In genomic region chr12:17544209-17545106, GRCm38 (mm10) we compare ENCODE assay signal across 7 mouse cellular contexts. TPM values are rescaled to one million over a fixed set of nuclear protein-coding genes. Genes with fewer than 3 reads are reported as not detected.
DNase-seq lines count a peak whose midpoint lies in the region; ATAC-seq and TF ChIP-seq lines count a peak whose summit lies in the region.

Odc1 (plus strand) TSS chr12:17544794.

- ATAC-seq in intestine, postnatal 0 days: peak; percentile 98
- peak; percentile 97 for ATAC-seq in midbrain, embryonic 12.5 days (ENCODE audit: low FRiP score, low read depth)

- H3K4me1 ChIP-seq in intestine, postnatal 0 days (replicated peaks; ENCODE audit: control insufficient read depth, insufficient read depth, low read length): peaks cover 9% of the 10 kb centered on the region; the same call in 1 of the 2 replicates
- H3K4me1 ChIP-seq in midbrain, embryonic 12.5 days: peaks cover 16% of the 10 kb centered on the region
- H3K4me1 ChIP-seq in small intestine, adult 2 months (ENCODE audit: control insufficient read depth, insufficient read depth, insufficient read length, low read length): peaks cover 7% of the 10 kb centered on the region

- peaks cover 25% of the 10 kb centered on the region for H3K36me3 ChIP-seq in intestine, postnatal 0 days (ENCODE audit: control insufficient read depth, insufficient read depth)
- H3K36me3 ChIP-seq in midbrain, embryonic 12.5 days: peaks cover 26% of the 10 kb centered on the region
- peaks cover 18% of the 10 kb centered on the region for H3K36me3 ChIP-seq in small intestine, adult 2 months (ENCODE audit: control insufficient read depth, insufficient read depth, low read length)

- H3K27ac ChIP-seq in intestine, postnatal 0 days (ENCODE audit: low read depth, low read length): peak within 1 kb of the TSS; percentile 91
- H3K27ac ChIP-seq in midbrain, embryonic 12.5 days (replicated peaks): peak within 1 kb of the TSS; percentile 96
- peak within 1 kb of the TSS; percentile 62 for H3K27ac ChIP-seq in small intestine, adult 2 months (ENCODE audit: insufficient read depth, low read depth, low read length)

- TF ChIP-seq CTCF in intestine, postnatal 0 days (IDR thresholded peaks at IDR 0.05; ENCODE audit: low read depth): peak; percentile 54
- TF ChIP-seq CTCF in small intestine, adult 2 months (IDR thresholded peaks at IDR 0.05; ENCODE audit: extremely low read depth, insufficient read length, insufficient replicate concordance, low read depth, low read length): peak; percentile 18; the same call in 1 of the 2 replicates

- TF ChIP-seq POLR2A in small intestine, adult 2 months (IDR thresholded peaks at IDR 0.05; ENCODE audit: low read depth, low read length): peak; percentile 47

- H3K9me3 ChIP-seq in intestine, postnatal 0 days (ENCODE audit: control insufficient read depth): no peaks in the 10 kb centered on the region
- no peaks in the 10 kb centered on the region for H3K9me3 ChIP-seq in midbrain, embryonic 12.5 days

- intact Hi-C loops in left cerebral cortex, postnatal 4 days (cut with DNase I): loop anchor here (10.0 kb wide), 2 partner anchors 140 to 180 kb away; no protein-coding TSS in a partner anchor

- DNase-seq in adrenal gland, adult 2 months: peak; percentile 98
- DNase-seq in embryo, embryonic 11.5 days (ENCODE audit: low read depth, low spot score): peak; percentile 96
- DNase-seq in gastrocnemius, postnatal 4 days (ENCODE audit: low spot score in 2 of 2): peak; percentile 97 to 98
- DNase-seq in left cerebral cortex, postnatal 4 days: peak; percentile 99

- peak within 1 kb of the TSS; percentile 89 for H3K4me3 ChIP-seq in intestine, postnatal 0 days (ENCODE audit: low read depth, low read length)
- peak within 1 kb of the TSS; percentile 88 for H3K4me3 ChIP-seq in midbrain, embryonic 12.5 days
- H3K4me3 ChIP-seq in small intestine, adult 2 months (ENCODE audit: low read depth, low read length): peak within 1 kb of the TSS; percentile 99

- H3K27me3 ChIP-seq in intestine, postnatal 0 days (replicated peaks; ENCODE audit: control insufficient read depth, insufficient read depth, low read length): no peaks in the 10 kb centered on the region
- no peaks in the 10 kb centered on the region for H3K27me3 ChIP-seq in midbrain, embryonic 12.5 days
- H3K27me3 ChIP-seq in small intestine, adult 2 months (ENCODE audit: control insufficient read depth, insufficient read depth, low read length): no peaks in the 10 kb centered on the region

- 1% methylated on average over 78 of the region's 98 CpGs for WGBS in intestine, postnatal 0 days
- 3% methylated on average over 73 of the region's 98 CpGs for WGBS in midbrain, embryonic 12.5 days
- WGBS in small intestine, adult 2 months: 1% methylated on average over 79 of the region's 98 CpGs

- H3K9ac ChIP-seq in intestine, postnatal 0 days (ENCODE audit: low read depth, low read length): peak within 1 kb of the TSS; percentile 78
- peak within 1 kb of the TSS; percentile 93 for H3K9ac ChIP-seq in midbrain, embryonic 12.5 days (replicated peaks)

- H3K4me2 ChIP-seq in intestine, postnatal 0 days (replicated peaks; ENCODE audit: low read depth): peak within 1 kb of the TSS; percentile 74
- peak within 1 kb of the TSS; percentile 72 for H3K4me2 ChIP-seq in midbrain, embryonic 12.5 days (replicated peaks)

RNA-seq across cellular contexts. Expression of gene Odc1, which starts in this region (rescaled TPM):
- total RNA-seq in adrenal gland, adult 2 months (2021): 100 to 1,000 TPM; 348 to 514 TPM
- polyA plus RNA-seq in adrenal gland, adult 2 months (2012; rRNA removed): 52.6 and 66.4 TPM in 2 replicates
- total RNA-seq in gastrocnemius, postnatal 4 days (2021): 100 to 1,000 TPM; 126 to 127 TPM
- polyA plus RNA-seq in intestine, postnatal 0 days (2015; fragmentation: Nextera tagmentation; extraction: Ambion mirVana): 86.7 and 87.8 TPM in 2 replicates
- total RNA-seq in left cerebral cortex, postnatal 4 days (2021): 100 to 1,000 TPM; 177 to 178 TPM
- polyA plus RNA-seq in midbrain, embryonic 12.5 days (2016; fragmentation: Nextera tagmentation; extraction: Ambion mirVana): 248 and 264 TPM in 2 replicates
- 35.0 and 113 TPM in 2 replicates for polyA plus RNA-seq in small intestine, adult 2 months (2012; rRNA removed)

Comparison
In these comparisons a context has a peak if more than half of its experiments do, and no peak if none do; other contexts are left out.
1. Peak in every context shown above with its lines: DNase-seq, ATAC-seq, H3K4me3 ChIP-seq and H3K27ac ChIP-seq.